Mouse (Mus musculus): ENCODE results near the gene Hic1. TPM values are rescaled to one million over a fixed set of nuclear protein-coding genes. Genes with fewer than 3 reads are reported as not detected.

Hic1 gene
- polyA plus RNA-seq, 1 experiment, result 4.1 TPM

DNA sequence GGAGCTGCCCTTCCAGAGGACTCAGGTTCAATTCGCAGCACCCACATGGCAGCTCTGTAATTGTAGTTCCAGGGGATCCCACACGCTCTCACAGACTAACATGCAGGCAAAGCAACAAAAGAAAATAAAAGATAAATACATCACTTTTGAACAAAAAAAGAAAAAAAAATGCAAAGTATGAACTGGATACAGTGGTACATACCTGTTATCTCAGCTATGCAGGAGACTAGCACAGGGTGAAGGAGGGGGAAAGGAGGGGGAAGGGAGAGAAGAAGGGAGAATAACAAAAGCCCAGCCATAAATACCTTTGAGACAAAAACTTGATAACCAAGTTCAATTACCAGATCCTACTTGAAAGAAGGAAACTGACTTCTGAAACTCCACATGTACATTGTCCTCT is 44.9 kb downstream of the Hic1 start:
- no peak for DNase-seq (ENCODE audit: extremely low spot score in 1 of 2, low spot score in 1 of 2)

DNA sequence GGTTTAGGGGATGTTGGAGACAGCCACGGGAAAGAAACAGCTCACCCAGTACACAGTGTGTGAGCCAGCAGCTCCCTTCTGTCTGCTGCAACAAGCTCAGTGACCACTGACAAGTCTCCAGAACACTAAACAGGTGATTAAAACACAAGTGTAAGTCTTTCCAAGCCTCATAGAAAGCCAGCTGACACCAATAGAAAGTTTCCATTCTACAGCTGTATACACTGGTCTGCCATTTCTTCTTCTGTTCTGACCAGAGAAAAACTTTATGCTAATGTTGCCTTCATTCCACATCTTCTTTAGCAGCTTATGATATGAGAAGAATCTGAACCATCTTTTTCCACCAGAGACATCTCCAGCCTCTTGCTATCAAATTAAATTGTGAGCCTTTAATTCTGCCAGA is 48.0 kb downstream of the Hic1 start:
- DNase-seq (ENCODE audit: extremely low spot score in 1 of 2, low spot score in 1 of 2), result no peak

DNA sequence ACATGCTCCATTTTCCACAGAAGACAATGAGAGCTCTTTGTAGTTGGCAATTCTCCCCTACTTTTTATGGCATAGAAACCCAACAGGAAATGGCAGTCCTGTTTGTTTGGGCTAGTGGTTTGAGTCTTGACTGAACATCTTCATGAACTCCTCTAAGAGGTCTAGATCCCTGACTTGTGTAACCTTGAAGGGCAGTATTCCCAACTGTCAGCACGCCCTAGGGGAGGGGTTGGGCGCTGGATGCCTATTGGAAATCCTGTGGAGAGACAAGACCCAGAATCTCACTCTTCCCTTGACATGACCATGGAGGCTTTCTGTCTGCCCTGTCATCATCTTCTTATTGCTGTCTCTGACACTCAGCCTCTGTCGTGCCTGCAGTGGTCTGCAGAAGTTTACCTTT is 49.5 kb downstream of the Hic1 start:
- no peak for DNase-seq (ENCODE audit: extremely low spot score in 1 of 2, low spot score in 1 of 2)

DNA sequence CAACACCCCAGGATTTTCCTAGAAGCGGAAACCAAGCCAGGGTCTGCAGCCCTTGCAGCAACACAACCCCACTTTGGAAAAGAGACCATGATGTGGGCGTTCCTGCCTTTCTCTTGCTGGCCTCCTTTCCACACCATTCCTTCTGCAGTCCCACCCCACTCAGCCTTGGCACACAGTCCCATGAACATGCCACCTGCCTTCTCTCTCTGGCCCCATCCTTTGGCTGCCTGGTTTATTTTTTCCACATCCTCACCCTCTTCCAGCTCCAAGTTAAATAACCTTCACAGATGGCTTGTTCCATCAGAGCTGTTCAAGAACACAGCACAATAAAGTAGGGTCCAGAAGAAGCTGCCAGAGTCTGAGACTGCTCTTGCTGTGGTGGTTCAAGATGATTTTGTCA is 50.0 kb downstream of the Hic1 start:
- DNase-seq (ENCODE audit: extremely low spot score in 1 of 2, low spot score in 1 of 2), result peak; percentile 62 to 73

DNA sequence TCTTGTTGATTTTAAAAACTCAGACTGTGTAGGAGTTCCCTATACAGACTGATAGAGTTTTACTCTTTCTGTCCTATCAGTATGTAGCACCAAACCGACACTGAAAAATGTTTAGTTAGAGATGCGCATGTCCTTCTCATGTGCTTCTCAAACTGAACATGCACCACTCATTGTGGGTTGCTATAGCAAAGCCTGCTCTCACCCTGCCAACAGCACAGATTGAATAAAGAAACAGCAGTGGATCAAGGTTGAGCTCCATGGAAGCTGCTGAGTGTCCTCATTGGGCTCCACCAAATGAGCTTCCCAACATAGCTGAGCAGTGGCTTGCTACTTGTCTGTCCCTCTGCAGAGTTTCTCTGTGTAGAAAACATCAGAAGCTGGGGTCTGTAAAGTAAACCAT is 51.2 kb downstream of the Hic1 start:
- peak; percentile 30 to 42 for DNase-seq (ENCODE audit: extremely low spot score in 1 of 2, low spot score in 1 of 2)

DNA sequence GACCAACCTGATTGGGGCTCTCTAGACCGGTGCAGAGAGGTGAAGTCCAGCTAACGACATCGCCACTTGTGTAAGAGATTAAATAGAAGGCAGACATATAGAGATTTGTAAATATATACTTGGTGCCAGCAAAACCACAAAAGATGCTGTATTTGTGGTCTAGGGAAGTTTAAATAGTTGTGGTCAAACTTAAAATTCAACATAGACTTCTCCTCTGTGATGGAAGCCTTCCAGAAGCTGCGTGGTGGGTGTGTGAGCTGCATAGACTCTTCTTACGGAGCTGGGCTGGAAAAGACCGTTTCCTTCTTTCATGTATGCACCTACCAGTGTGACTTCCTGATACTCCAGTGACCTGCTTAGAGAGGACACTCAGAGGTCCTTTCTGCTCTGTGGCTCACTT is 52.9 kb downstream of the Hic1 start:
- DNase-seq (ENCODE audit: extremely low spot score in 1 of 2, low spot score in 1 of 2), result peak in 1 of 2 experiments; percentile 48

Other genes with a start within 250 kb of the Hic1 start
- 27.9 and 35.9 TPM in 2 replicates for gene Smg6, start 243.7 kb downstream of the Hic1 start, polyA plus RNA-seq (2012; rRNA removed)
- 61.0 and 62.9 TPM in 2 replicates for gene Srr, start 243.6 kb downstream of the Hic1 start, polyA plus RNA-seq (2012; rRNA removed)
- 17.3 and 18.5 TPM in 2 replicates for gene Ovca2, start 9.3 kb upstream of the Hic1 start, polyA plus RNA-seq (2012; rRNA removed)
- gene Dph1, start 21.7 kb upstream of the Hic1 start, polyA plus RNA-seq (2012; rRNA removed), result 21.2 and 22.2 TPM in 2 replicates
- gene Rtn4rl1, start 24.3 kb upstream of the Hic1 start, polyA plus RNA-seq (2012; rRNA removed), result 25.3 and 28.1 TPM in 2 replicates
- gene Rpa1, start 178.8 kb upstream of the Hic1 start, polyA plus RNA-seq (2012; rRNA removed), result 29.4 and 30.7 TPM in 2 replicates
- 7.1 and 9.9 TPM in 2 replicates for gene Smyd4, start 178.9 kb upstream of the Hic1 start, polyA plus RNA-seq (2012; rRNA removed)